Mouse (Mus musculus): ENCODE measurements around the gene Dpf2. TPM values are rescaled to one million over a fixed set of nuclear protein-coding genes. Genes with fewer than 3 reads are reported as not detected.
A peak's percentile ranks its signal among the peaks of the same experiment; 100 is the strongest.

The Dpf2 gene
- polyA plus RNA-seq, 1 experiment from 2014 or later: 49.9 TPM

DNA sequence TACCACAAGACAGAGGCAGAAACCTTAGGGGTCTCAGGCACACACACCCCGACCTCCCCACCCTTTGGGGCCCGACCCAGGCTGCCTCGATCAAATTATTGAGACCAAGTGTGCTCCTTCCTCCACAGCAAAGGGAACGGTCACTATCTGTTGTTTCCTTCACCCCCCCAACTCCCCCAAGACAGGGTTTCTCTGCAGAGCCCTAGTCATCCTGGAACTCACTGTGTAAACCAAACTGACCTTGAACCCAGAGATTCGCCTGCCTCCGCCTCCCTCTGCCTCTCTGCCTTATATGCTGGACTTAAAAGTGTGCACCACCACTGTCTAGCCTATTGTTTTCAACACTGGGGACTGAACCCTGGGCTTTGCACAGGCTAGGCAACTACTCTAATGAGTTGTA is 41.1 kb downstream of the Dpf2 start:
- H3K4me2 ChIP-seq (replicated peaks; ENCODE audit: low read depth): peak overlapping the region; percentile 4; the same call in 1 of the 2 replicates
- ATAC-seq: no peak
- H3K9ac ChIP-seq (ENCODE audit: low read depth, low read length): no peak overlapping the region
- 0 out of 2 replicates have a peak, but pooled peaks cover 2% of the 10 kb centered on the region for H3K4me1 ChIP-seq (replicated peaks; ENCODE audit: control insufficient read depth, insufficient read depth, low read length)
- H3K27ac ChIP-seq (ENCODE audit: low read depth, low read length): no peak overlapping the region
- H3K4me3 ChIP-seq (ENCODE audit: low read depth, low read length): no peak overlapping the region
- no peaks in the 10 kb centered on the region for H3K27me3 ChIP-seq (replicated peaks; ENCODE audit: control insufficient read depth, insufficient read depth, low read length)
- 48% methylated on average over 6 of the region's 6 CpGs for WGBS
- no peaks in the 10 kb centered on the region for H3K9me3 ChIP-seq (ENCODE audit: control insufficient read depth)
- H3K36me3 ChIP-seq (ENCODE audit: control insufficient read depth, insufficient read depth): peaks cover 26% of the 10 kb centered on the region; the same call in 1 of the 2 replicates
- no peak for TF ChIP-seq CTCF (IDR thresholded peaks at IDR 0.05; ENCODE audit: low read depth)

GRCm38 (mm10) chr19:5871273-5871672 is 41.5 kb downstream of the Dpf2 start:
- no peak for ATAC-seq
- 0 out of 2 replicates have a peak, but pooled peaks cover 2% of the 10 kb centered on the region for H3K4me1 ChIP-seq (replicated peaks; ENCODE audit: control insufficient read depth, insufficient read depth, low read length)
- peak overlapping the region; percentile 4; the same call in 1 of the 2 replicates for H3K4me2 ChIP-seq (replicated peaks; ENCODE audit: low read depth)
- 43% methylated on average over 5 of the region's 7 CpGs for WGBS
- no peak overlapping the region for H3K4me3 ChIP-seq (ENCODE audit: low read depth, low read length)
- H3K9me3 ChIP-seq (ENCODE audit: control insufficient read depth): no peaks in the 10 kb centered on the region
- H3K27me3 ChIP-seq (replicated peaks; ENCODE audit: control insufficient read depth, insufficient read depth, low read length): no peaks in the 10 kb centered on the region
- no peak overlapping the region for H3K9ac ChIP-seq (ENCODE audit: low read depth, low read length)
- peaks cover 26% of the 10 kb centered on the region; the same call in 1 of the 2 replicates for H3K36me3 ChIP-seq (ENCODE audit: control insufficient read depth, insufficient read depth)
- TF ChIP-seq CTCF (IDR thresholded peaks at IDR 0.05; ENCODE audit: low read depth): no peak
- H3K27ac ChIP-seq (ENCODE audit: low read depth, low read length): no peak overlapping the region

GRCm38 (mm10) chr19:5868096-5868495 is 44.7 kb downstream of the Dpf2 start:
- H3K4me2 ChIP-seq (replicated peaks; ENCODE audit: low read depth): no peak overlapping the region
- no peak overlapping the region for H3K4me3 ChIP-seq (ENCODE audit: low read depth, low read length)
- H3K27me3 ChIP-seq (replicated peaks; ENCODE audit: control insufficient read depth, insufficient read depth, low read length): no peaks in the 10 kb centered on the region
- TF ChIP-seq CTCF (IDR thresholded peaks at IDR 0.05; ENCODE audit: low read depth): no peak
- H3K9me3 ChIP-seq (ENCODE audit: control insufficient read depth): no peaks in the 10 kb centered on the region
- H3K36me3 ChIP-seq (ENCODE audit: control insufficient read depth, insufficient read depth): peaks cover 52% of the 10 kb centered on the region
- 48% methylated on average over 6 of the region's 6 CpGs for WGBS
- no peaks in the 10 kb centered on the region for H3K4me1 ChIP-seq (replicated peaks; ENCODE audit: control insufficient read depth, insufficient read depth, low read length)
- H3K9ac ChIP-seq (ENCODE audit: low read depth, low read length): no peak overlapping the region
- ATAC-seq: peak; percentile 63
- 0 out of 2 replicates have a peak overlapping the region, but pooled peaks have one; percentile 28 for H3K27ac ChIP-seq (ENCODE audit: low read depth, low read length)

- no peak overlapping the region for H3K9ac ChIP-seq (ENCODE audit: low read depth, low read length)
- H3K4me3 ChIP-seq (ENCODE audit: low read depth, low read length): no peak overlapping the region
- no peak overlapping the region for H3K27ac ChIP-seq (ENCODE audit: low read depth, low read length)
- WGBS: 91% methylated on average over 20 of the region's 20 CpGs
- TF ChIP-seq CTCF (IDR thresholded peaks at IDR 0.05; ENCODE audit: low read depth): no peak
- no peaks in the 10 kb centered on the region for H3K27me3 ChIP-seq (replicated peaks; ENCODE audit: control insufficient read depth, insufficient read depth, low read length)
- no peak overlapping the region for H3K4me2 ChIP-seq (replicated peaks; ENCODE audit: low read depth)
- H3K9me3 ChIP-seq (ENCODE audit: control insufficient read depth): no peaks in the 10 kb centered on the region
- H3K4me1 ChIP-seq (replicated peaks; ENCODE audit: control insufficient read depth, insufficient read depth, low read length): no peaks in the 10 kb centered on the region
- H3K36me3 ChIP-seq (ENCODE audit: control insufficient read depth, insufficient read depth): peaks cover 67% of the 10 kb centered on the region
- ATAC-seq: no peak
These were observed 48.0 kb downstream of the Dpf2 start for GRCm38 (mm10) chr19:5864710-5865398.

GRCm38 (mm10) chr19:5863776-5864175 is 49.0 kb downstream of the Dpf2 start:
- Histone ChIP-seq H3K4me1 (replicated peaks; ENCODE audit: control insufficient read depth, insufficient read depth, low read length) (no peaks in the 10 kb centered on the region), H3K36me3 (ENCODE audit: control insufficient read depth, insufficient read depth) (peaks cover 67% of the 10 kb centered on the region), H3K4me2 (replicated peaks; ENCODE audit: low read depth) (no peak overlapping the region), H3K9me3 (ENCODE audit: control insufficient read depth) (no peaks in the 10 kb centered on the region), H3K4me3 (ENCODE audit: low read depth, low read length) (no peak overlapping the region), H3K9ac (ENCODE audit: low read depth, low read length) (no peak overlapping the region), H3K27me3 (replicated peaks; ENCODE audit: control insufficient read depth, insufficient read depth, low read length) (no peaks in the 10 kb centered on the region), H3K27ac (ENCODE audit: low read depth, low read length) (no peak overlapping the region)
- no peak for ATAC-seq
- 97% methylated on average over 5 of the region's 5 CpGs for WGBS
- TF ChIP-seq CTCF (IDR thresholded peaks at IDR 0.05; ENCODE audit: low read depth): no peak

GRCm38 (mm10) chr19:5862335-5863085 is 50.3 kb downstream of the Dpf2 start:
- TF ChIP-seq CTCF (IDR thresholded peaks at IDR 0.05; ENCODE audit: low read depth): peak; percentile 34; the same call in 1 of the 2 replicates
- Histone ChIP-seq H3K27ac (ENCODE audit: low read depth, low read length) (peak overlapping the region; percentile 50), H3K4me1 (replicated peaks; ENCODE audit: control insufficient read depth, insufficient read depth, low read length) (no peaks in the 10 kb centered on the region), H3K36me3 (ENCODE audit: control insufficient read depth, insufficient read depth) (peaks cover 75% of the 10 kb centered on the region), H3K4me3 (ENCODE audit: low read depth, low read length) (no peak overlapping the region), H3K9me3 (ENCODE audit: control insufficient read depth) (no peaks in the 10 kb centered on the region), H3K4me2 (replicated peaks; ENCODE audit: low read depth) (no peak overlapping the region), H3K27me3 (replicated peaks; ENCODE audit: control insufficient read depth, insufficient read depth, low read length) (no peaks in the 10 kb centered on the region), H3K9ac (ENCODE audit: low read depth, low read length) (no peak overlapping the region)
- ATAC-seq: no peak
- WGBS: 96% methylated on average over 14 of the region's 14 CpGs
